Mouse (Mus musculus) neutrophil, adult 65 days (primary cell): ENCODE data around the gene Gm45716. TPM values are rescaled to one million over a fixed set of nuclear protein-coding genes. Genes with fewer than 3 reads are reported as not detected.

Experiments used
- total RNA-seq: library from RNA; stranded (reverse); gene quantifications from 2 replicates; pipeline ENCODE4 v1.2.4, GENCODE M21; 2023

Gene Gm45716
- total RNA-seq = 0.57 and 1.6 TPM in 2 replicates

GRCm38 (mm10) chr11:90187441-90187840, at the start of gene Gm45716:
Gene Gm45716, plus strand, starts transcription at chr11:90187683.

GRCm38 (mm10) chr11:90249025-90249650, 61.7 kb downstream of the Gm45716 start, which contains the start of gene Mmd:
Gene Mmd, plus strand, starts transcription at chr11:90249456.

Other genes with a start within 250 kb of the Gm45716 start
- 8.1 and 8.7 TPM in 2 replicates for gene Pctp, start 184.8 kb upstream of the Gm45716 start, total RNA-seq
- gene Tmem100, start 157.3 kb upstream of the Gm45716 start, total RNA-seq = not detected in 2 replicates
- gene Mmd, start 61.8 kb downstream of the Gm45716 start, total RNA-seq = 5.2 and 8.6 TPM in 2 replicates
- 3.2 and 5.5 TPM in 2 replicates for gene Hlf, start 203.2 kb downstream of the Gm45716 start, total RNA-seq